Mouse (Mus musculus) ES-E14 (cell line): ENCODE data around the gene BC024978. TPM values are rescaled to one million over a fixed set of nuclear protein-coding genes. Genes with fewer than 3 reads are reported as not detected.

Experiments
- DNase-seq: peaks from one replicate; pipeline ENCODE4 v3.0.0-alpha.2; 2013; ENCODE audit warnings: low read depth, low spot score
- H3K27ac ChIP-seq: 2 replicates; pipeline ENCODE4 v1.5.1; 2012; ENCODE audit warnings: low read depth, mild to moderate bottlenecking, low read length, moderate library complexity, mixed read lengths; ENCODE audit not compliant: poor library complexity, insufficient read depth, severe bottlenecking
- H3K36me3 ChIP-seq: 2 replicates; pipeline ENCODE4 v1.6.1; 2012; ENCODE audit warnings: mild to moderate bottlenecking, low read length, moderate library complexity, mixed read lengths; ENCODE audit not compliant: control insufficient read depth, poor library complexity, insufficient read depth, severe bottlenecking
- H3K4me1 ChIP-seq, 2 experiments: fragments of 150-350 bp in 1 of 2; sonication (generic) in 1 of 2; 2 replicates each; pipeline ENCODE4 v1.6.1; 2012; ENCODE audit warnings: low read length in 2 of 2, mild to moderate bottlenecking in 1 of 2, mixed read lengths in 1 of 2; ENCODE audit not compliant: control insufficient read depth in 2 of 2, insufficient read depth in 2 of 2, poor library complexity in 1 of 2
- H3K4me3 ChIP-seq, 2 experiments: fragments of 150-350 bp in 1 of 2; sonication (generic) in 1 of 2; 2 replicates each; pipeline ENCODE4 v1.5.1; 2012; ENCODE audit warnings: low read length in 2 of 2, low read depth in 1 of 2, mild to moderate bottlenecking in 1 of 2, mixed read lengths in 1 of 2; ENCODE audit not compliant: insufficient read depth in 1 of 2, poor library complexity in 1 of 2, severe bottlenecking in 1 of 2
- H3K9ac ChIP-seq: 2 replicates; pipeline ENCODE4 v1.6.1; 2012; ENCODE audit warnings: low read depth, mild to moderate bottlenecking, low read length, mixed read lengths; ENCODE audit not compliant: poor library complexity, insufficient read depth, severe bottlenecking
- H3K9me3 ChIP-seq: fragments of 150-350 bp; sonication (generic); 2 replicates; pipeline ENCODE4 v1.6.1; 2012; ENCODE audit warnings: low read depth, mild to moderate bottlenecking, low read length; ENCODE audit not compliant: control insufficient read depth, insufficient read depth
- CHD2 ChIP-seq: IDR thresholded peaks from 2 replicates; pipeline ENCODE4 v1.6.1; 2014; ENCODE audit warnings: mild to moderate bottlenecking, low read depth, low read length, inconsistent platforms
- HCFC1 ChIP-seq: IDR thresholded peaks from 2 replicates; pipeline ENCODE4 v1.6.1; 2012; ENCODE audit warnings: low read length, inconsistent platforms, borderline replicate concordance; ENCODE audit not compliant: insufficient read depth
- MAFK ChIP-seq: IDR thresholded peaks from 2 replicates; pipeline ENCODE4 v1.6.1; 2014; ENCODE audit warnings: mild to moderate bottlenecking, low read depth, low read length, inconsistent platforms; ENCODE audit not compliant: insufficient read depth
- ZC3H11A ChIP-seq: IDR thresholded peaks from 2 replicates; pipeline ENCODE4 v1.6.1; 2012; ENCODE audit warnings: low read depth, mild to moderate bottlenecking, inconsistent platforms, low read length, borderline replicate concordance
- ZNF384 ChIP-seq: IDR thresholded peaks from 2 replicates; pipeline ENCODE4 v1.6.1; 2012; ENCODE audit warnings: low read depth, low read length, inconsistent platforms
- in situ Hi-C, 2 experiments: fragments of 600-800 bp; cut with MboI; formaldehyde crosslinking; loops; one replicate each; pipeline ENCODE4 v1.15.1; 2025; ENCODE audit warnings: low sequenced_read_pairs in 2 of 2, inconsistent platforms in 1 of 2; ENCODE audit not compliant: unreplicated experiment in 2 of 2
- total RNA-seq: library from RNA; depleted of rRNA; stranded (reverse); fragments of 300-350 nt; gene quantifications from 2 replicates; pipeline ENCODE4 v1.2.3, GENCODE M21; 2012

Gene BC024978
- total RNA-seq, 1 experiment: 12.0 TPM

- Histone ChIP-seq H3K9ac (peak overlapping the region; percentile 1; the same call in 1 of the 2 replicates), H3K9me3 (no peaks in the 10 kb centered on the region), H3K4me3 (no peak overlapping the region), H3K4me1 (peaks cover 4 to 28% of the 10 kb centered on the region in 2 experiments; a peak in 2 of 4 replicates), H3K27ac (no peak overlapping the region), H3K36me3 (no peaks in the 10 kb centered on the region; the same call in 1 of the 2 replicates)
- TF ChIP-seq MAFK (no peak), ZNF384 (no peak), HCFC1 (no peak), ZC3H11A (no peak), CHD2 (no peak)
- in situ Hi-C loops: no loop called here
- DNase-seq: no peak
Measured at GRCm38 (mm10) chr7:27224877-27225575, 29.4 kb downstream of the BC024978 start.

GRCm38 (mm10) chr7:27227276-27227675 lies 31.7 kb downstream of the BC024978 start:
- no peak overlapping the region for H3K27ac ChIP-seq
- in situ Hi-C loops: no loop called here
- H3K9me3 ChIP-seq: no peaks in the 10 kb centered on the region
- peaks cover 6 to 29% of the 10 kb centered on the region in 2 experiments; a peak in 2 of 4 replicates for H3K4me1 ChIP-seq
- no peaks in the 10 kb centered on the region; the same call in 1 of the 2 replicates for H3K36me3 ChIP-seq
- peak overlapping the region; percentile 82 to 89 for H3K4me3 ChIP-seq
- no peak for TF ChIP-seq CHD2
- no peak for TF ChIP-seq ZC3H11A
- no peak for TF ChIP-seq MAFK
- TF ChIP-seq ZNF384: no peak
- no peak for DNase-seq
- peak overlapping the region; percentile 83 for H3K9ac ChIP-seq

- in situ Hi-C loops: no loop called here
- H3K4me3 ChIP-seq: peak overlapping the region; percentile 82 to 89
- H3K9ac ChIP-seq: peak overlapping the region; percentile 83
- no peak for DNase-seq
- peaks cover 7 to 31% of the 10 kb centered on the region in 2 experiments; a peak in 2 of 4 replicates for H3K4me1 ChIP-seq
- H3K27ac ChIP-seq: no peak overlapping the region
- no peak for TF ChIP-seq MAFK
- TF ChIP-seq HCFC1: no peak
- TF ChIP-seq ZNF384: no peak
- no peak for TF ChIP-seq CHD2
- no peak for TF ChIP-seq ZC3H11A
- no peaks in the 10 kb centered on the region for H3K9me3 ChIP-seq
- H3K36me3 ChIP-seq: no peaks in the 10 kb centered on the region; the same call in 1 of the 2 replicates
Measured at GRCm38 (mm10) chr7:27227676-27228075, 32.1 kb downstream of the BC024978 start.

- Histone ChIP-seq H3K4me1 (peaks cover 6 to 28% of the 10 kb centered on the region in 2 experiments; a peak in 3 of 4 replicates), H3K4me3 (peak within 1 kb of the TSS; percentile 82 to 89), H3K27ac (peak within 1 kb of the TSS; percentile 22), H3K9ac (peak within 1 kb of the TSS; percentile 83), H3K9me3 (no peaks in the 10 kb centered on the region), H3K36me3 (no peaks in the 10 kb centered on the region; the same call in 1 of the 2 replicates)
- TF ChIP-seq ZNF384 (no peak), HCFC1 (peak; percentile 66; the same call in 1 of the 2 replicates)
- in situ Hi-C loops: no loop called here
- peak; percentile 92 for DNase-seq
Measured at GRCm38 (mm10) chr7:27228281-27228821, 32.8 kb downstream of the BC024978 start, which contains the start of gene Itpkc. TSS of gene Itpkc (minus strand) at chr7:27228661.
